Mouse (Mus musculus) neural tube, embryonic 11.5 days (tissue): ENCODE measurements around the gene Smad9. TPM values are rescaled to one million over a fixed set of nuclear protein-coding genes. Genes with fewer than 3 reads are reported as not detected.

Experiments used
- ATAC-seq: fragments of 200-750 bp; cut with Nextera tagmentation; 2 replicates; pipeline ENCODE4 v1.8.0; 2017; ENCODE audit warnings: moderate number of reproducible peaks, mild to moderate bottlenecking, moderate TSS enrichment, moderate library complexity; ENCODE audit not compliant: insufficient read depth, low FRiP score, low TSS enrichment
- DNase-seq: peaks from one replicate; pipeline ENCODE4 v3.0.0-alpha.2; 2015; ENCODE audit warnings: low spot score
- H3K27ac ChIP-seq: fragments of 300-500 bp; sonication (generic); 2 replicates; pipeline ENCODE4 v1.5.1; 2014; ENCODE audit warnings: low read depth, mild to moderate bottlenecking, low read length
- H3K27me3 ChIP-seq: fragments of 300-500 bp; sonication (generic); 2 replicates; pipeline ENCODE4 v1.6.1; 2014; ENCODE audit warnings: mild to moderate bottlenecking, low read length, mixed read lengths; ENCODE audit not compliant: control insufficient read depth, insufficient read depth
- H3K36me3 ChIP-seq: fragments of 300-500 bp; sonication (generic); 2 replicates; pipeline ENCODE4 v1.6.1; 2014; ENCODE audit warnings: mild to moderate bottlenecking, low read length, moderate library complexity, mixed read lengths; ENCODE audit not compliant: control insufficient read depth, insufficient read depth
- H3K4me1 ChIP-seq: fragments of 300-500 bp; sonication (generic); 2 replicates; pipeline ENCODE4 v1.6.1; 2014; ENCODE audit warnings: low read length, mixed read lengths; ENCODE audit not compliant: control insufficient read depth, insufficient read depth
- H3K4me2 ChIP-seq: fragments of 300-500 bp; sonication (generic); 2 replicates; pipeline ENCODE4 v1.6.1; 2014; ENCODE audit warnings: low read depth, mild to moderate bottlenecking, moderate library complexity
- H3K4me3 ChIP-seq: fragments of 300-500 bp; sonication (generic); 2 replicates; pipeline ENCODE4 v1.5.1; 2014; ENCODE audit warnings: low read depth, low read length
- H3K9ac ChIP-seq: fragments of 300-500 bp; sonication (generic); 2 replicates; pipeline ENCODE4 v1.6.1; 2014; ENCODE audit warnings: mild to moderate bottlenecking, low read length
- H3K9me3 ChIP-seq: fragments of 300-500 bp; sonication (generic); 2 replicates; pipeline ENCODE4 v1.6.1; 2016; ENCODE audit warnings: low read length; ENCODE audit not compliant: control insufficient read depth
- WGBS: fragments of 180-500 bp; shearing (Covaris S2); extraction: QIAGEN DNeasy Blood & Tissue Kit; methylation state at CpG from one replicate; pipeline ENCODE4 v1.1.7; 2014; 5-methylcytosine and 5-hydroxymethylcytosine counted together
- polyA plus RNA-seq: library from polyadenylated mRNA; unstranded; fragments of >200 nt; fragmentation: Nextera tagmentation; extraction: Ambion mirVana; gene quantifications from 2 replicates; pipeline ENCODE4 v1.2.1, GENCODE M21; 2014

Gene Smad9
- polyA plus RNA-seq, 1 experiment from 2014 or later = 0.57 TPM

DNA sequence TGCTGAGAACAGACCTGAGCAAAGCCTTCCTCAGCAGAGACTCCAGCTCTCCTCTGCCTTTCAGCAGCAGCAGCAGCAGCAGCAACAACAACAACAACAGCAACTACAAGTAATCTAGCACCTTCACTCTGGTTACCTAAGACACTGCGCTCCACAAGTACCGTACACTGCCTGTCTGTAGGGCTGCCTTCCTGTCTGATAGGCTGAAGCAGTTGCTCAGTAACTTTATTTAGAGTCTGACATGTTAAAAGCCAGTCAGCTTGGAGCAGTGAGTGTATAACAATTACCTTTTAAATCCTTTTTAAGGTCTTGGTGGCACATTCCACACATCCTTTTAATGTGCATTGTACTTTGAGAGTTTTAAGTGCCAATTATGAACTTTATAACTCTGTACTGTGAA is 27.8 kb upstream of the Smad9 start:
- H3K4me3 ChIP-seq = no peak overlapping the region
- no peak overlapping the region for H3K27ac ChIP-seq
- no peak overlapping the region for H3K4me2 ChIP-seq
- no peaks in the 10 kb centered on the region for H3K27me3 ChIP-seq
- H3K9ac ChIP-seq = no peak overlapping the region
- ATAC-seq (no peak), DNase-seq (no peak)
- H3K4me1 ChIP-seq = no peaks in the 10 kb centered on the region
- 94% methylated on average over 2 of the region's 2 CpGs for WGBS
- H3K9me3 ChIP-seq = no peaks in the 10 kb centered on the region
- peaks cover 11% of the 10 kb centered on the region for H3K36me3 ChIP-seq

DNA sequence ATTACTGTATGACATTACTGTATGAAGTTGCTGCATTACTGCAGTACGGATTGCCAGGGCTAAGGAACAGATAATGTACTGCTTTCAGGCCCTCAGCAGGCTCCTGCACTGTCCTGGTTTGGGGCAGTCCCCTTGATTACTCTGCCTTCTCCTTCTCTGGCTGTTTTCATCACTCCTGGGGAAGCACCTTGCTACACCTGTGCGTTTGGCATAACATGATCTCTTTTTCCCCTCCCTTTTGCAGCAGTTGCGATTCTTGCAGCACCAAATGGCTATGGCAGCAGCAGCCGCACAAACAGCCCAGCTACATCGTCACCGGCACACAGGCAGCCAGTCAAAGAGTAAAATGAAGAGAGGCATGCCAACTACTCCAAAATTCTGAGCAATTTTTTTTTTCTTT is 27.3 kb upstream of the Smad9 start:
- Histone ChIP-seq H3K27me3 (no peaks in the 10 kb centered on the region), H3K27ac (no peak overlapping the region), H3K4me1 (no peaks in the 10 kb centered on the region), H3K9me3 (no peaks in the 10 kb centered on the region), H3K36me3 (peaks cover 11% of the 10 kb centered on the region), H3K9ac (no peak overlapping the region), H3K4me3 (no peak overlapping the region), H3K4me2 (no peak overlapping the region)
- ATAC-seq = no peak
- no peak for DNase-seq
- 91% methylated on average over 6 of the region's 6 CpGs for WGBS

- Histone ChIP-seq H3K9me3 (no peaks in the 10 kb centered on the region), H3K27me3 (no peaks in the 10 kb centered on the region), H3K36me3 (peaks cover 11% of the 10 kb centered on the region), H3K9ac (no peak overlapping the region), H3K4me2 (no peak overlapping the region), H3K4me3 (no peak overlapping the region), H3K27ac (no peak overlapping the region), H3K4me1 (peaks cover 5% of the 10 kb centered on the region; the same call in 1 of the 2 replicates)
- WGBS = 81% methylated on average over 8 of the region's 8 CpGs
- DNase-seq = no peak
- ATAC-seq = no peak
Measured at GRCm38 (mm10) chr3:54731626-54732150, 23.7 kb upstream of the Smad9 start.

DNA sequence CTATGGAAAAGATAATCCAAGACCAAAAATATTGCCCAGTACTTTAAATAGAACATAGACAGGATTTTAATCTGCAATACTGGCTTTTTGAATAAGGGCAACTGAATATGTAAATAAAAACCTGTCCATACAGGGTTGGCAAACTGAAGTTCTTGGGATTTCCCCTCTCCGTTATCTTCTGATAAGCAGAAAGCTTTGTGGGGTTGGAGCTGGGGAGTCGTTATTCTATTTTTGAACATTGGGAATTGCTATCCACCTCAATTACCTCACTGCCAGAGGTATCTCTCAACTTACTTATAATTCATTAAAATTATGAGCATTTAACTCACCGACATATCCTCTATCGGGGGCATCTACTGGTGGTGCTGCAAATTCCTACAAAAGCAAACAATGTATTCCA is 23.0 kb upstream of the Smad9 start:
- ATAC-seq (no peak), DNase-seq (no peak)
- peaks cover 11% of the 10 kb centered on the region for H3K36me3 ChIP-seq
- no peak overlapping the region for H3K9ac ChIP-seq
- H3K27me3 ChIP-seq = no peaks in the 10 kb centered on the region
- H3K4me3 ChIP-seq = no peak overlapping the region
- 92% methylated on average over 4 of the region's 4 CpGs for WGBS
- H3K27ac ChIP-seq = no peak overlapping the region
- H3K4me1 ChIP-seq = peaks cover 5% of the 10 kb centered on the region; the same call in 1 of the 2 replicates
- H3K4me2 ChIP-seq = no peak overlapping the region
- H3K9me3 ChIP-seq = no peaks in the 10 kb centered on the region

DNA sequence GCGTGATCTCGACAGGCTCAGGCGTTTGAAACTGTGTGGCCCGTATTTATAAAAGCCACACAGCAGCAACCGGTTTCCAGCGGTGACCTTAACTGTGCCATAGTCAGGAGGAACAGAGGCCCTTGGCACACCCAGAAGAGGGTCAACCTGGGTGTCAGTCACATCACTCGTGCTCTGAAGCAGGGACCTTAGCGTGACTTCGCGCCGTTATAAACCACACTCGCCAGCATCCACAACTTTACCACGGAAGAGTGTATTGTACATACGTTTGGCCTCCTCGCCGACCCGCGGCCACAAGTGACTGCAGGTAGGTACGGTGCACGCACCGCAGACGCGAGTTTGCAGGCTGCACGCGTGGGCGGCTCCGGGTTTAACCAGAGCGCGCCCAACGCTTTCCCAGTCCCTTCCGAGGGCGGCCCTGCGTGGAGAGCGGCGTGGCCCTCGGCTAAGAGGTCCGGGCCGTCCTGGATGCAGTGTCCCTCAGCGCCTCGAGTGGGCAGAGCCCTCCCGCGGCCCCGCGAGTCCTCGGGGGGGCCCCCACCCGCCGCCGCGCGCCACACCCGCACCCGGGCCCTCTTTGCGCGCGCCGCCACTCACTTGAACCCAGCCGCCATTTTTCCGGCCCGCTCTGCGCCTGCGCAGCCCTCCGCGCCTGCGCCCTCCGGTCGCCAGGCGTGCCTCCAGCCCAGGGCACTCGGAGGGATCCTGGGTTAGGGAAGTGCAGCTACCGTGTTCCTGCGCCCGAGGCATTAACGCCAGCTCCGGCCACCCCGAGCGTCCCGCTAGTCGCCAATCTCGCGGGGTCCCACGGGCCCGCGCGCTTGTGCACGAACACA is 20.8 kb upstream of the Smad9 start:
- Histone ChIP-seq H3K9ac (peak overlapping the region; percentile 96), H3K4me3 (peak overlapping the region; percentile 70), H3K27me3 (no peaks in the 10 kb centered on the region), H3K9me3 (no peaks in the 10 kb centered on the region), H3K4me2 (peak overlapping the region; percentile 73), H3K27ac (peak overlapping the region; percentile 98), H3K4me1 (peaks cover 5% of the 10 kb centered on the region; the same call in 1 of the 2 replicates), H3K36me3 (peaks cover 7% of the 10 kb centered on the region)
- peak; percentile 94 for ATAC-seq
- DNase-seq = peak; percentile 93
- 0% methylated on average over 48 of the region's 84 CpGs for WGBS

DNA sequence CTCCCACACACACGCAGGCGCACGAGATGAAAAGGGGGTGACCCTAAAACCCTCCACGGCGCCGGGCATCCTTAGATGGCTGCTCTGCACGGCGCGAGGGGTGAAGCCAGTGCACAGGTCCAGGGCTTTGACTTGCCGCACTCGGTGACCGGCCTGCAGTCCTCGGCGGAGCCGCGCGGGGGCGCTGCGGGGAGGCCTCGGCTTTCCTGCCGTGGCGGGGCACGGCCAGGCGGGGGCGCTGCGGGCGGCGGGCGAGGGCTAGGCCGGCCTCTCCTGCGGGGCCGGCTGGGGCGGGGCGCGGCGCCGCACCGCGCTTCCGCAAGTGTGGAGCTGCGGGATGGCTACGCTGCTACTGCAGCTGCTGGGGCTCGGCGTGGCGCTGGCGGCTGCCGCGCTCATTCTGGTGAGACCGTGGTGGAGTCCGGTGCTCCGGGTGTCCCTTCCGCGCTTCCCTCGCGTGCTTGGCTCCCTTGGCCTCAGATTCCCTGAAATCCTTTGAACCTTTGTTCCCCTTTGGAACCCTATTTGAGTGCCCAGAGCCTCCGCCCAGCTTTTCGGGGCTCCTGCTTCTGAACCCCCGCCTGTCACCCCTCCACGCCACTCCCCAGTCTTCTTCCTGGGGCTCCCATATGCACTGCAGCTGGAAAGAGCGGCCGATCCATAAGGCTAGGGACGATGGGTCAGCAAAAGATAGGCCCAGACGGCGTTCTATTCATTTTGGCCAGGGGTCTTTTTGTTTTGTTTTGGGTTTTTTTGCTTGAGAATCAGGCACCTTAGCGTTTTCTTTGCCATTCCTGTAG is 19.9 kb upstream of the Smad9 start, which contains the start of the genes Exosc8 and Alg5:
TSS of gene Exosc8 (minus strand) at position 147 of the 800 bp plus-strand sequence.
TSS of gene Alg5 (plus strand) at position 293 of the 800 bp plus-strand sequence.
- Histone ChIP-seq H3K9ac (peak within 1 kb of the TSS; percentile 96), H3K36me3 (peaks cover 3% of the 10 kb centered on the region), H3K27ac (peak within 1 kb of the TSS; percentile 98), H3K4me3 (peak within 1 kb of the TSS; percentile 70), H3K27me3 (no peaks in the 10 kb centered on the region), H3K4me2 (peak within 1 kb of the TSS; percentile 73), H3K9me3 (no peaks in the 10 kb centered on the region), H3K4me1 (peaks cover 5% of the 10 kb centered on the region; the same call in 1 of the 2 replicates)
- WGBS = under 1% methylated on average over 56 of the region's 65 CpGs
- ATAC-seq (peak; percentile 92), DNase-seq (peak; percentile 91)

GRCm38 (mm10) chr3:54736101-54736927 is 19.1 kb upstream of the Smad9 start:
- Histone ChIP-seq H3K9me3 (no peaks in the 10 kb centered on the region), H3K36me3 (peaks cover 4% of the 10 kb centered on the region), H3K27me3 (no peaks in the 10 kb centered on the region), H3K4me3 (peak overlapping the region; percentile 70), H3K4me1 (peaks cover 5% of the 10 kb centered on the region; the same call in 1 of the 2 replicates), H3K4me2 (peak overlapping the region; percentile 73), H3K27ac (peak overlapping the region; percentile 98; the same call in 1 of the 2 replicates), H3K9ac (peak overlapping the region; percentile 96)
- no peak for ATAC-seq
- 67% methylated on average over 18 of the region's 18 CpGs for WGBS
- peak; percentile 44 for DNase-seq

DNA sequence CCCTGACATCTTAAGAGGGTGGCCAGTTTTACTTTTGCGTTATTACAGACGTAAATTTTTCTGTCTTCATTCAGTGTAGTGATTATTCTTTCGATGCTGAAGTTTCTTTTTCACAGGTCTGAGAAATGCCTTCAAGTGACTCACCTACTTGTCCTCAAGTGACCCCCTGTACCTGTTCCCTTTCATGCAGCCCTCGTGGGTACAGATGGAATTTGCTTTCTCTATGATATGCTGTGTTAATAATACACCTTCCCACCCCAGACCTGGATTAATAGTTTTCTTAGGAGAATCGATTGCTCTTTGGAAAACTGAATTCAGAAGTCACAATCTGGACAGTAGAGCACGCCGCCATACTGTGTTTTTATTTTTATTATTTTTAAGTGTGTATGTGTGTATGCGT is 18.1 kb upstream of the Smad9 start:
- no peak overlapping the region for H3K27ac ChIP-seq
- DNase-seq (no peak), ATAC-seq (no peak)
- no peak overlapping the region for H3K9ac ChIP-seq
- no peak overlapping the region for H3K4me3 ChIP-seq
- 98% methylated on average over 8 of the region's 8 CpGs for WGBS
- H3K4me1 ChIP-seq = peaks cover 5% of the 10 kb centered on the region; the same call in 1 of the 2 replicates
- no peaks in the 10 kb centered on the region for H3K9me3 ChIP-seq
- H3K4me2 ChIP-seq = no peak overlapping the region
- peaks cover 8% of the 10 kb centered on the region for H3K36me3 ChIP-seq
- H3K27me3 ChIP-seq = no peaks in the 10 kb centered on the region
